Mouse (Mus musculus): Measurements from ENCODE around the gene Slc44a2. TPM values are rescaled to one million over a fixed set of nuclear protein-coding genes. Genes with fewer than 3 reads are reported as not detected.

The Slc44a2 gene
- polyA plus RNA-seq, 1 experiment from 2014 or later: 79.9 TPM

DNA sequence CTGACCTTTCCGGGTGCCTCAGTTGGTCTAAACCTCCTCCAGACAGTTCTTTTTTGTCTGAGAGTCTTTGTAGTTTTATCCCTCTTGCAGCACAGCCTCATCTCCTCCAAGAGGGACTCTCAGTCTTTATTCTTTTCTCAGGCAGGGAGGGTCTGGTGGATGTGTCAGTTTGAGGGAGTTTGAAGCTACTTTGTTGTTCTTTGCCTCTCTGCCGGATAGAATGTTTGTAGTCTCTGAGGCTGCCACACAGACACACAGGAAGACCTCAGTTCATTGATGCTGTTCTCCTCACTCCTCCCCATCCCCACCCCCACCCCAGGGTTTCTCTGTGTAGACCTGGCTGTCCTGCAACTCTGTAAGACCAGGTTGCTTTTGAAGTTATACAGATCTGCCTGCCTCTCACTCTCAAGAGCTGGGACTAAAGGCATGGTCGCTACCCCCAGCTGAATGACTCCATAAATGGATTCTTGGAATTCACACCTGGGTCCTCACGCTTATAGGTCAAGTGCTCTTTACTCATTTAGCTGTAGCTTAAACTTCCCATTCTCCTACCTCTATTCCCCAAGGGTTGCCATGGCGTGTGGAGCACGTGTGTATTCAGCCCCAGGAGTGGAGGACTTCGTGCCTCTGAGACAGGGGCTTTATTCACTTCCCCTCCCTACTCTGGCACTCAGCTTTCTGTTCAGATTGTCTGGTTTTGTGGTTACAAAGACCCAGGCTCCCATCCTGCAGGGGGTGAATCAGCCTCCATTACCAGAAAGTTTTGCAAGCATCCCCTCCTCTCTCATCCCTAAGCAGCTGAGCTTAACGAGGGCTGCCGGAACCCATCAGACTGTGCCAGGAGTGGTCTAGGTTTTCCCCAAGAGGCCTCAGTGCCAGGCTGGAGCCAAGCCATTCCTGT is 11.9 kb downstream of the Slc44a2 start:
- H3K9ac ChIP-seq (ENCODE audit: low read length): no peak overlapping the region
- no peak for DNase-seq (ENCODE audit: low spot score)
- no peak overlapping the region for H3K4me3 ChIP-seq (ENCODE audit: low read depth, low read length)
- H3K9me3 ChIP-seq (ENCODE audit: control insufficient read depth, low read length): no peaks in the 10 kb centered on the region
- H3K36me3 ChIP-seq (ENCODE audit: control insufficient read depth, insufficient read depth, low read length): no peaks in the 10 kb centered on the region
- peaks cover 6% of the 10 kb centered on the region for H3K4me1 ChIP-seq (ENCODE audit: control insufficient read depth, insufficient read depth, low read length)
- no peak for ATAC-seq (ENCODE audit: insufficient number of reproducible peaks, low FRiP score, low TSS enrichment, low read depth)
- H3K27ac ChIP-seq (replicated peaks; ENCODE audit: low read depth, low read length): no peak overlapping the region; the same call in 1 of the 2 replicates
- no peaks in the 10 kb centered on the region for H3K27me3 ChIP-seq (ENCODE audit: control insufficient read depth, insufficient read depth, low read length)
- 46% methylated on average over 9 of the region's 9 CpGs for WGBS
- no peak overlapping the region for H3K4me2 ChIP-seq (ENCODE audit: low read depth, severe bottlenecking)

DNA sequence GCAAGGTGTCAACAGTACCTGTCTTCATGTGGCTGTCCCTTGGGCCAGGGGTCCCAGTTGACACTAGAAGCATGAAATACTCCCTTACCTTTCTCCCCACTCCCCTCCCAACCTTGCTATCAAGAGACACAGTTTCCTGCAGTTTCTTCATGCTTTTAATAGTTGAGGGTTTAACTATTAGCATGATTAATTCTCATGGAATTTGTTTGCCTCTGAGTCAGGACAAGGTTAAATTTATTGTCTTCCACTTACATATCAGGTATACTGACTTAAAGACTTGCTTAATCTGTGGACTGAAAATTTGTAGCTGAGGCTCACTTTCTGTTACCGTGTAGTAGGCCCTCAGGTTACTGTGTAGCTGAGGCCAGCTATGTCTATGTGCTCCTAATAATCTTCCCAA is 13.0 kb downstream of the Slc44a2 start:
- Histone ChIP-seq H3K4me1 (ENCODE audit: control insufficient read depth, insufficient read depth, low read length) (peaks cover 9% of the 10 kb centered on the region), H3K4me2 (ENCODE audit: low read depth, severe bottlenecking) (no peak overlapping the region), H3K4me3 (ENCODE audit: low read depth, low read length) (no peak overlapping the region), H3K27me3 (ENCODE audit: control insufficient read depth, insufficient read depth, low read length) (no peaks in the 10 kb centered on the region), H3K27ac (replicated peaks; ENCODE audit: low read depth, low read length) (no peak overlapping the region), H3K9me3 (ENCODE audit: control insufficient read depth, low read length) (no peaks in the 10 kb centered on the region), H3K36me3 (ENCODE audit: control insufficient read depth, insufficient read depth, low read length) (no peaks in the 10 kb centered on the region), H3K9ac (ENCODE audit: low read length) (no peak overlapping the region)
- WGBS: 91% methylated on average over 1 of the region's 1 CpGs
- DNase-seq (ENCODE audit: low spot score) (no peak), ATAC-seq (ENCODE audit: insufficient number of reproducible peaks, low FRiP score, low TSS enrichment, low read depth) (no peak)

DNA sequence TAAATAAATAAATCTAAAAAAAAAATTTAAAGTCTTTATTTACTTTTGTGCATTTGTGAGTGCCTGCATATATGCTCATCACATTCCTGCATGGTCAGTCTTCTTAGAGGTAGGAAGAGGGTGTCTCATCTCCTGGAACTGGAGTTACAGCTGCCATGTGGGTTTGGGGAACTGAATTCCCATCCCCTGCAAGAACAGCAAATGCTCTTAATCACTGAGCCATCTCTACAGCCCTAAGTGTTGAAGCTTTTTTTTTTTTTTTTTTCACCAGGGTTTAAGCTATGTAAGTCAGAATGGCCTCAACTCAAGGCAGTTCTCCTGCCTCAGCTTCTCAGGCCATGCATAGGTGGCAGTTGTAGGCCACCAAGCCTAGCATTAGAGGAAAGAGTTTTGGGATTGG is 14.2 kb downstream of the Slc44a2 start:
- H3K9me3 ChIP-seq (ENCODE audit: control insufficient read depth, low read length): no peaks in the 10 kb centered on the region
- H3K4me1 ChIP-seq (ENCODE audit: control insufficient read depth, insufficient read depth, low read length): peaks cover 9% of the 10 kb centered on the region
- H3K36me3 ChIP-seq (ENCODE audit: control insufficient read depth, insufficient read depth, low read length): no peaks in the 10 kb centered on the region
- DNase-seq (ENCODE audit: low spot score) (no peak), ATAC-seq (ENCODE audit: insufficient number of reproducible peaks, low FRiP score, low TSS enrichment, low read depth) (no peak)
- no peak overlapping the region for H3K4me3 ChIP-seq (ENCODE audit: low read depth, low read length)
- no peaks in the 10 kb centered on the region for H3K27me3 ChIP-seq (ENCODE audit: control insufficient read depth, insufficient read depth, low read length)
- no peak overlapping the region for H3K9ac ChIP-seq (ENCODE audit: low read length)
- no peak overlapping the region for H3K27ac ChIP-seq (replicated peaks; ENCODE audit: low read depth, low read length)
- no peak overlapping the region for H3K4me2 ChIP-seq (ENCODE audit: low read depth, severe bottlenecking)

DNA sequence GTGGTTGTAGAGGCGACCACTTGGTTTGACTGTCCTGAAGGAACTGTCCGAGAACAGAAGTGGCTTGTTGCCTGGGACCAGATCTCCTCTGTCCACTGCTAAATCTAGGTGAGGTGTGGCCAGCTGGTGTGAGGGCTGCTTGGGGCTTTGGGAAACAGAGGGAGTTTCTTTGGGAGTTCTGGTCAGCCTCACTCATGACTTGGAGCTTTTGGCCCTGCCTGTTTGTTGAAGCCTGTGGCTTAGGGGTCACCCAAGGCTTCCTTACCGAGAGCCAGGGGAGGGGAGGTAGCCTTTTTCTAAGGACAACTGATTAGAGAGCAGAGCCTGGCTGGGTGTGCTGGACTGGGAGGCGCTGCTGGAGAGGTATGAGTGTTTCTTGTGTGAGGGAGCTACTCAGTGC is 14.9 kb downstream of the Slc44a2 start:
- no peak for DNase-seq (ENCODE audit: low spot score)
- Histone ChIP-seq H3K9me3 (ENCODE audit: control insufficient read depth, low read length) (no peaks in the 10 kb centered on the region), H3K27ac (replicated peaks; ENCODE audit: low read depth, low read length) (no peak overlapping the region), H3K9ac (ENCODE audit: low read length) (no peak overlapping the region), H3K4me1 (ENCODE audit: control insufficient read depth, insufficient read depth, low read length) (peaks cover 9% of the 10 kb centered on the region), H3K4me2 (ENCODE audit: low read depth, severe bottlenecking) (no peak overlapping the region), H3K36me3 (ENCODE audit: control insufficient read depth, insufficient read depth, low read length) (no peaks in the 10 kb centered on the region), H3K27me3 (ENCODE audit: control insufficient read depth, insufficient read depth, low read length) (no peaks in the 10 kb centered on the region), H3K4me3 (ENCODE audit: low read depth, low read length) (no peak overlapping the region)
- WGBS: 74% methylated on average over 4 of the region's 4 CpGs
- no peak for ATAC-seq (ENCODE audit: insufficient number of reproducible peaks, low FRiP score, low TSS enrichment, low read depth)

DNA sequence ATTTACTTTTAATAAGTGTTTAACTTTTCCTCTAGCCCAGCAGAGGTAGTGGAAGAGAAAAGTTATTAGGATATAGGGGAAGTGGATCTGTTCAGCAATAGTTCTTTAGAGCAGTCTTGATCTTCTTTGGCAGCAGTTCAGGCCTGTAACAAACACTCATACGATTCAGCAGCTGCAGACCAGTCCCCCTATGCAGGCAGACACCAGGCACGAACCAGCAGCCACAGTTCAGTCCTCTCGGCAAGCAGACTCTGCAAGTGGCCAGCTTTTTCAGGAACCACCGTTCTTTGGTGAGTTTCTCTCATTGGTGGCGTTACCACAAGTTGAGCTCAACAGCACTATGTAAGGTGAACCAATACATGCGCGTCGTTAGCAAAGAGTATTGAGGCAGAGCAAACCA is 16.0 kb downstream of the Slc44a2 start:
- Histone ChIP-seq H3K4me3 (ENCODE audit: low read depth, low read length) (no peak overlapping the region), H3K4me1 (ENCODE audit: control insufficient read depth, insufficient read depth, low read length) (peaks cover 9% of the 10 kb centered on the region), H3K27ac (replicated peaks; ENCODE audit: low read depth, low read length) (no peak overlapping the region), H3K36me3 (ENCODE audit: control insufficient read depth, insufficient read depth, low read length) (no peaks in the 10 kb centered on the region), H3K9ac (ENCODE audit: low read length) (no peak overlapping the region), H3K9me3 (ENCODE audit: control insufficient read depth, low read length) (no peaks in the 10 kb centered on the region), H3K4me2 (ENCODE audit: low read depth, severe bottlenecking) (no peak overlapping the region), H3K27me3 (ENCODE audit: control insufficient read depth, insufficient read depth, low read length) (no peaks in the 10 kb centered on the region)
- WGBS: 89% methylated on average over 8 of the region's 8 CpGs
- ATAC-seq (ENCODE audit: insufficient number of reproducible peaks, low FRiP score, low TSS enrichment, low read depth): no peak
- no peak for DNase-seq (ENCODE audit: low spot score)

DNA sequence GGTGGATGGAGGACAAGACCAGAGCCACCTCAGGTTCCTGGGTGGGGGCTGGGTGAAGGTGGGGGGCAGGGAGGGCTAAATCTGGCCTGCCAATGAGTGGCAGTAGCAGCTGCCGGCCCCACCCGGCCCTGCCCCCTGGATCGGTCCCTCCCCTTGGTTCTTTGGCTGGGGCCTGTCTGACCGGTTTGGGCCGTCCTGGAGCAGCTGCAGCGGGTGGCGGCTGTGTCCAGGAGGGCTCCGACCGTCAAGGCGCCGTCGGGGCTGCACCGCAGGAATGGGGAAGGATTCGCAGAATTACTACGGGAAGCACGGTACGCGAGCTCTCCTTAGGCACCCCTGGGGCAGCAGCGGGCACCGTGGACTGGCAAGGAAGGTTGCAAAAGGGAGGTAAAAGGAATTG is 17.2 kb downstream of the Slc44a2 start:
- Histone ChIP-seq H3K27ac (replicated peaks; ENCODE audit: low read depth, low read length) (no peak overlapping the region), H3K4me1 (ENCODE audit: control insufficient read depth, insufficient read depth, low read length) (peaks cover 8% of the 10 kb centered on the region), H3K4me2 (ENCODE audit: low read depth, severe bottlenecking) (no peak overlapping the region), H3K27me3 (ENCODE audit: control insufficient read depth, insufficient read depth, low read length) (no peaks in the 10 kb centered on the region), H3K4me3 (ENCODE audit: low read depth, low read length) (no peak overlapping the region), H3K9me3 (ENCODE audit: control insufficient read depth, low read length) (no peaks in the 10 kb centered on the region), H3K9ac (ENCODE audit: low read length) (peak overlapping the region; percentile 34; the same call in 1 of the 2 replicates), H3K36me3 (ENCODE audit: control insufficient read depth, insufficient read depth, low read length) (peaks cover 2% of the 10 kb centered on the region; the same call in 1 of the 2 replicates)
- 15% methylated on average over 20 of the region's 20 CpGs for WGBS
- DNase-seq (ENCODE audit: low spot score) (peak; percentile 46), ATAC-seq (ENCODE audit: insufficient number of reproducible peaks, low FRiP score, low TSS enrichment, low read depth) (peak; percentile 58; the same call in 1 of the 2 replicates)

DNA sequence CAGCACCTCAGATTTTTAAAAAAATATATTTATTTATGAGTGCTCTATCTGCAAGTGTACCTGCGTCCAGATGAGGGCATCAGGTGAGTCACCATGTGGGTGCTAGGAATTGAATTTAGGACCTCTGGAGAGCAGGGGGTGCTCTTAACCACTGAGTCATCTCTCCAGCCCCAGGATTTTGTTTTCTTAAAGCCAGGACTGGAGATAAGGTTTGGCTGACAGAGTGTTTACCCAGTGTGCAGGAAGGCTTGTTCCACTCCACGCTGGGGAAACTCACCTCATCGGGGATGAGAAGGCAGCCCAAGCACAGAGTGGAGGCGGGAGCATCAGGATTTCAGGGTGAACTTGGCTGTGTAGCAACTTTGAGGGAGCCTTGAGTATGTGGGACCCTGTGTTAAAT is 19.9 kb downstream of the Slc44a2 start:
- Histone ChIP-seq H3K27ac (replicated peaks; ENCODE audit: low read depth, low read length) (no peak overlapping the region), H3K27me3 (ENCODE audit: control insufficient read depth, insufficient read depth, low read length) (no peaks in the 10 kb centered on the region), H3K36me3 (ENCODE audit: control insufficient read depth, insufficient read depth, low read length) (peaks cover 2% of the 10 kb centered on the region; the same call in 1 of the 2 replicates), H3K4me2 (ENCODE audit: low read depth, severe bottlenecking) (no peak overlapping the region), H3K9ac (ENCODE audit: low read length) (no peak overlapping the region), H3K4me1 (ENCODE audit: control insufficient read depth, insufficient read depth, low read length) (0 out of 2 replicates have a peak, but pooled peaks cover 3% of the 10 kb centered on the region), H3K4me3 (ENCODE audit: low read depth, low read length) (no peak overlapping the region), H3K9me3 (ENCODE audit: control insufficient read depth, low read length) (no peaks in the 10 kb centered on the region)
- ATAC-seq (ENCODE audit: insufficient number of reproducible peaks, low FRiP score, low TSS enrichment, low read depth) (no peak), DNase-seq (ENCODE audit: low spot score) (no peak)
- WGBS: 92% methylated on average over 4 of the region's 4 CpGs

DNA sequence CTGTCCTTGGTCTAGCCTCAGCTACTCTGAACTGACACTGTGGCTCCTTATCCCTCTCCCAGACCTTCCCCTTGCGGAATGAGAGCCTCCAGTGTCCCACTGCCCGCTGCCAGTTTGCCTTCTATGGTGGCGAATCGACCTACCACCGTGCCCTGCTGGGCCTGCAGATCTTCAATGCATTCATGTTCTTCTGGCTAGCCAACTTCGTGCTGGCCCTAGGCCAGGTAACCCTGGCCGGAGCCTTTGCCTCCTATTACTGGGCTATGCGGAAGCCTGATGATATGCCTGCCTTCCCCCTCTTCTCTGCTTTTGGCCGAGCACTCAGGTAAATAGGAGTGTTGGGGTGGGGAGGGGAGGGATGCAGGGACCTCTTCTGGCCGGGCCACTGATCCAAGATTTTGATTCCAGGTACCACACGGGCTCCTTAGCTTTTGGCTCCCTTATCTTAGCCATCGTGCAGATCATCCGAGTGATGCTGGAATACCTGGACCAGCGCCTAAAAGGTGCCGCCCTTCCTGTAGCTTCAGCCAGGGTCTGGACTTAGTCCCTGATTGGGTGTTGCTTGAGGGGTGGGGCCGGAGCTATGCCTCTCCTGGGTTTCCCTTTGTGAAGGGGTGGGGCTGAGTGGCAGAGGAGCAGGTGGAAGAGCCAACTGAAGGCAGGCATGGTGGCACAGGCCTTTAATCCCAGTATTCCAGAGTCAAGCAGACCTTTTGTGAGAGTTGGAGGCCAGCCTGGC is 26.3 kb downstream of the Slc44a2 start:
- Histone ChIP-seq H3K4me1 (ENCODE audit: control insufficient read depth, insufficient read depth, low read length) (no peaks in the 10 kb centered on the region), H3K4me2 (ENCODE audit: low read depth, severe bottlenecking) (no peak overlapping the region), H3K27me3 (ENCODE audit: control insufficient read depth, insufficient read depth, low read length) (no peaks in the 10 kb centered on the region), H3K9ac (ENCODE audit: low read length) (no peak overlapping the region), H3K36me3 (ENCODE audit: control insufficient read depth, insufficient read depth, low read length) (peaks cover 10% of the 10 kb centered on the region; the same call in 1 of the 2 replicates), H3K27ac (replicated peaks; ENCODE audit: low read depth, low read length) (no peak overlapping the region), H3K4me3 (ENCODE audit: low read depth, low read length) (no peak overlapping the region), H3K9me3 (ENCODE audit: control insufficient read depth, low read length) (no peaks in the 10 kb centered on the region)
- WGBS: 75% methylated on average over 15 of the region's 16 CpGs
- DNase-seq (ENCODE audit: low spot score): no peak
- no peak for ATAC-seq (ENCODE audit: insufficient number of reproducible peaks, low FRiP score, low TSS enrichment, low read depth)
